Mouse (Mus musculus) cerebellum, postnatal 10 days (tissue): ENCODE data around the gene Pitpnm2.
"Not testable (repeated sequence)": the region's sequence is repeated elsewhere in the genome, so short reads cannot be mapped to it uniquely, and the experiment has no call there.

Source experiments
- DNase-seq, 2 experiments: peaks; one replicate each; pipeline ENCODE4 v3.0.0; 2021; ENCODE audit warnings: mixed read lengths in 2 of 2

Gene Pitpnm2

GRCm38 (mm10) chr5:124219431-124219830 is 30.1 kb downstream of the Pitpnm2 start:
- no peak for DNase-seq

GRCm38 (mm10) chr5:124218986-124219385 is 30.6 kb downstream of the Pitpnm2 start:
- DNase-seq, result peak in 1 of 2 experiments; percentile 31

GRCm38 (mm10) chr5:124217566-124218249 is 31.9 kb downstream of the Pitpnm2 start:
- no peak for DNase-seq

GRCm38 (mm10) chr5:124217092-124217491 is 32.5 kb downstream of the Pitpnm2 start:
- DNase-seq, result not testable (repeated sequence)

GRCm38 (mm10) chr5:124216403-124216802 is 33.2 kb downstream of the Pitpnm2 start:
- DNase-seq, result no peak

GRCm38 (mm10) chr5:124215647-124216046 is 33.9 kb downstream of the Pitpnm2 start:
- no peak for DNase-seq

GRCm38 (mm10) chr5:124214516-124215145 is 34.9 kb downstream of the Pitpnm2 start:
- DNase-seq, result no peak

- no peak for DNase-seq
Observed at GRCm38 (mm10) chr5:124213588-124214469, 35.7 kb downstream of the Pitpnm2 start.

- no peak for DNase-seq
Observed at GRCm38 (mm10) chr5:124211669-124212068, 37.9 kb downstream of the Pitpnm2 start.

- peak; percentile 75 to 85 for DNase-seq
Observed at GRCm38 (mm10) chr5:124211234-124211633, 38.3 kb downstream of the Pitpnm2 start.

GRCm38 (mm10) chr5:124210281-124211016 is 39.1 kb downstream of the Pitpnm2 start:
- peak; percentile 53 for DNase-seq

GRCm38 (mm10) chr5:124209850-124210249 is 39.7 kb downstream of the Pitpnm2 start:
- no peak for DNase-seq

- DNase-seq, result peak; percentile 49
Observed at GRCm38 (mm10) chr5:124208030-124208429, 41.5 kb downstream of the Pitpnm2 start.

- DNase-seq, result peak; percentile 49 to 53
Observed at GRCm38 (mm10) chr5:124206481-124207038, 43.0 kb downstream of the Pitpnm2 start.

GRCm38 (mm10) chr5:124205809-124206380 is 43.7 kb downstream of the Pitpnm2 start:
- no peak for DNase-seq

- no peak for DNase-seq
Observed at GRCm38 (mm10) chr5:124205211-124205610, 44.3 kb downstream of the Pitpnm2 start.

- no peak for DNase-seq
Observed at GRCm38 (mm10) chr5:124204127-124204794, 45.3 kb downstream of the Pitpnm2 start.

GRCm38 (mm10) chr5:124203251-124203650 is 46.3 kb downstream of the Pitpnm2 start:
- DNase-seq, result no peak

- DNase-seq, result no peak
Observed at GRCm38 (mm10) chr5:124202071-124202470, 47.5 kb downstream of the Pitpnm2 start.

GRCm38 (mm10) chr5:124201564-124201963 is 48.0 kb downstream of the Pitpnm2 start:
- DNase-seq, result no peak

- no peak for DNase-seq
Observed at GRCm38 (mm10) chr5:124200844-124201243, 48.7 kb downstream of the Pitpnm2 start.
